Mouse (Mus musculus): Measurements from ENCODE around the gene Myh6.

DNA sequence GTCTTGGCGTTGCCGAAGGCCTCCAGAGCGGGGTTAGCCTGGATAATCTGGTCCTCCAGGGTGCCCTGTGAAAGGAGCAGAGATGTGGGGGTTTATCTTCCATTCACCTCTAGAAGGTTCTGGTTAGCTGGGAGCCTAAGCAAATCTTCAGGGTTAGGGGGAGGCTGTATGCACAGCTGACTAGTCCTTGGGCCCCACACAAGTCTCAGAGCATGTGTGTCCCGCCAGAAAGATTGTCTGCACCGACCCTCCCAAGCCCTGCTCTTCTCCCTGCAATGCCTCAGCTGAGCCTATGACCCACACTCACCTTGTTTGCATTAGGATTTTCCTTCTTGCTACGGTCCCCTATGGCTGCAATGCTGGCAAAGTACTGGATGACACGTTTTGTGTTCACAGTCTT is 4.0 kb downstream of the Myh6 start:
- TF ChIP-seq POLR2A (IDR thresholded peaks at IDR 0.05; ENCODE audit: extremely low read depth, insufficient read depth, low read length) (no peak), CTCF (IDR thresholded peaks at IDR 0.05; ENCODE audit: extremely low read depth, insufficient read depth, low read length) (no peak)

Data from cortical plate, adult 2 months (tissue).